Mouse (Mus musculus) left cerebral cortex, postnatal 25 days (tissue): ENCODE data around the gene Draxin. TPM values are rescaled to one million over a fixed set of nuclear protein-coding genes. Genes with fewer than 3 reads are reported as not detected.

ENCODE experiments used
- DNase-seq, 2 experiments: peaks; one replicate each; pipeline ENCODE4 v3.0.0; 2022; ENCODE audit warnings: low spot score in 2 of 2, mixed read lengths in 1 of 2
- intact Hi-C: fragments of 180-260 bp; cut with DNase I; formaldehyde crosslinking; loops from one replicate; pipeline ENCODE4 v1.15.1; 2025
- total RNA-seq, 2 experiments: library from RNA; stranded (reverse); gene quantifications; 2 replicates each; pipeline ENCODE4 v1.2.3; 2021

The Draxin gene
- total RNA-seq, 2 experiments from 2014 or later: 0.28 to 0.37 TPM

- intact Hi-C loops: no loop called here
- peak; percentile 93 to 96 for DNase-seq
These were observed 42.5 kb downstream of the Draxin start, which contains the start of gene Agtrap for GRCm38 (mm10) chr4:148087907-148088527. Gene Agtrap (minus strand): TSS chr4:148088031.

- intact Hi-C loops: no loop called here
- no peak for DNase-seq
These were observed 43.2 kb downstream of the Draxin start for GRCm38 (mm10) chr4:148087091-148087906.

GRCm38 (mm10) chr4:148085907-148086305 lies 44.6 kb downstream of the Draxin start:
- intact Hi-C loops: no loop called here
- DNase-seq: no peak

- no peak for DNase-seq
- intact Hi-C loops: no loop called here
These were observed 45.2 kb downstream of the Draxin start for GRCm38 (mm10) chr4:148085131-148085906.

GRCm38 (mm10) chr4:148084261-148084714 lies 46.2 kb downstream of the Draxin start:
- intact Hi-C loops: no loop called here
- DNase-seq: no peak

- intact Hi-C loops: no loop called here
- DNase-seq: no peak
These were observed 47.2 kb downstream of the Draxin start for GRCm38 (mm10) chr4:148083176-148083899.

GRCm38 (mm10) chr4:148082257-148083044 lies 48.0 kb downstream of the Draxin start:
- intact Hi-C loops: no loop called here

GRCm38 (mm10) chr4:148081201-148081600 lies 49.3 kb downstream of the Draxin start:
- no peak for DNase-seq
- intact Hi-C loops: no loop called here

More at GRCm38 (mm10) chr4:148082257-148083044, 48.0 kb downstream of the Draxin start:
- DNase-seq: peak in 1 of 2 experiments; percentile 42

- no peak for DNase-seq
- intact Hi-C loops: no loop called here
These were observed 49.9 kb downstream of the Draxin start for GRCm38 (mm10) chr4:148080597-148080973.

GRCm38 (mm10) chr4:148079944-148080596 lies 50.4 kb downstream of the Draxin start:
- intact Hi-C loops: no loop called here
- no peak for DNase-seq

- DNase-seq: no peak
- intact Hi-C loops: no loop called here
These were observed 51.3 kb downstream of the Draxin start for GRCm38 (mm10) chr4:148079212-148079611.

GRCm38 (mm10) chr4:148075881-148076280 lies 54.6 kb downstream of the Draxin start:
- intact Hi-C loops: no loop called here
- DNase-seq: no peak

GRCm38 (mm10) chr4:148075259-148075658 lies 55.2 kb downstream of the Draxin start:
- DNase-seq: peak; percentile 57 to 68
- intact Hi-C loops: no loop called here

- DNase-seq: no peak
- intact Hi-C loops: no loop called here
These were observed 55.8 kb downstream of the Draxin start for GRCm38 (mm10) chr4:148074521-148075189.

GRCm38 (mm10) chr4:148071508-148071907 lies 59.0 kb downstream of the Draxin start:
- intact Hi-C loops: no loop called here
- DNase-seq: no peak

GRCm38 (mm10) chr4:148069602-148070218 lies 60.8 kb downstream of the Draxin start:
- no peak for DNase-seq
- intact Hi-C loops: no loop called here

- no peak for DNase-seq
- intact Hi-C loops: no loop called here
These were observed 63.2 kb downstream of the Draxin start for GRCm38 (mm10) chr4:148067346-148067745.
